Mouse (Mus musculus): Measurements from ENCODE around the gene Igfbp1. TPM values are rescaled to one million over a fixed set of nuclear protein-coding genes. Genes with fewer than 3 reads are reported as not detected.

The Igfbp1 gene
- total RNA-seq, 2 experiments from 2014 or later = not detected

DNA sequence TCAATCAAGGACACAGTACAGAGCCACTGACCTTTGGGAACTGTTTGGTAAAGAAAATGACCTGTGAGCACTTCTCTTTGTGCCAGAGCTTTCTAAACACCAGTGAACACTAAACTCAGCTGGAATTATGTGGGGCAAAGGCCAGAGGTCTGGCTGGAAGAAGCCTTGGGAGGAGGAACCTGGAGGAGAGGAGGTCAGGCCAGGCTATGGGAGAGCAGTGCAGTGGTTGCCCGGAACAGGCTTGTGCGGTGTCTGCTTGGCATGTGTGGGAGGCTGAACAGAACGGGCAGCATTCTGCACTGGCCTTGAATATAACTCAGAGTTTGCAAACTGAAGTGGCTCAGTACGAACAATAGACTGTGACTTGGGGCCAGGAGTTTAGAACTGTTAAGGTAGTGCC is 32.4 kb downstream of the Igfbp1 start:
- DNase-seq (ENCODE audit: low spot score in 2 of 2) = no peak

DNA sequence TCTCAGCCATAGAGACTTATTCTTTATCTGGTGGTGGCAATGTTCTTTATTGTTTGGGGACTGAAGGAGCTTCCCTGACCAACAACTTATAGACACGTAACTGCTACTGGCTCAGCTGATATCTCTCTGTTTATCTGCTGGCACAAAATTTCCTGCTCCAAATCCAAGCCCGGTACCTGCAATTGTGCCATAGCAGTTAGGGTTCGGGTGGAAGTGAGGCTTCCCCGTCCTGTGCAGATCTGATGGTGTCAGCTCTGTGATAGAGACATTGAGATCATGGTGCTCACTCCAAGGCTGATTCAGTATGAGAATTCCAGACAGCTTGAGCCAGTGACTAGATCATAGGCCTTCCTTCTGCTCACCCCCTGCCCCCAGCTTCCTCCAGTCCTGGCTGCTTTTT is 34.4 kb downstream of the Igfbp1 start:
- DNase-seq (ENCODE audit: low spot score in 2 of 2) = no peak

DNA sequence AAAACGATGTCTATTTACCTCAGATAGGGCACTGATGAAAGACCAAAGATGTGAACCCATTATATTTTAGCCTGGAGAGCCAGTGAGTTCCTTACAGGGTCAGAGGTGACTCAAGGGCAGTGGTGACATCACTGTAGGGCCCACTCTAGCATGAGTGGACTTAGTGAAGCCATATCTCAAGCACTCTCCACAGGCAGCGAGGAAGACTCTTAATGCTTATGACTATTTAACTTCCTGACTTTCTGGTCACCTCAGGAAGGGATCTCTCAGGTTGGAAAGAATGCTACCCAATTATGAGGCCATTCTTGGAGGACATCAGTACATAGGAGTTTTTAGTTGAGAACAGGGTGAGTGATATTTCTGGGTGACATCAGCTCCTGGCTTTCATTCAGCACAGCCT is 35.8 kb downstream of the Igfbp1 start:
- no peak for DNase-seq (ENCODE audit: low spot score in 2 of 2)

DNA sequence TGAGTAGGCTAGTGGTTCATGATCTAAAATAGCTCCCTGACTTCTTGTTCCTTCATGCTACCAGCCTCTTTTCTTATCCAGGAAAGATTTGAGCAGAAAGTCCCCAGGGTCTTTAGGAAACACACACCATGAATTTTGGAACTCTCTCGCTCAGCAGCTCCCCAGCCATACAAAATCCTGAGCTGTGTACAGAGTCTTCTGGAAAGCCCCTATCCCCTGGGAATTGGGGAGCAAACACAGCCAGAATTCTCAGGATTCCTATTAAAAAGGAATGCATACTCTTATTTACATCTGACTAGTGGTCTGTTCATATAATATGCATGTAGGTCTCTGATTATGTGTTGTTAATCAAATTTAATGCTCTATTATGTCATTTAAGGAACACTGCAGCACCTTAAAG is 36.9 kb downstream of the Igfbp1 start:
- no peak for DNase-seq (ENCODE audit: low spot score in 2 of 2)

DNA sequence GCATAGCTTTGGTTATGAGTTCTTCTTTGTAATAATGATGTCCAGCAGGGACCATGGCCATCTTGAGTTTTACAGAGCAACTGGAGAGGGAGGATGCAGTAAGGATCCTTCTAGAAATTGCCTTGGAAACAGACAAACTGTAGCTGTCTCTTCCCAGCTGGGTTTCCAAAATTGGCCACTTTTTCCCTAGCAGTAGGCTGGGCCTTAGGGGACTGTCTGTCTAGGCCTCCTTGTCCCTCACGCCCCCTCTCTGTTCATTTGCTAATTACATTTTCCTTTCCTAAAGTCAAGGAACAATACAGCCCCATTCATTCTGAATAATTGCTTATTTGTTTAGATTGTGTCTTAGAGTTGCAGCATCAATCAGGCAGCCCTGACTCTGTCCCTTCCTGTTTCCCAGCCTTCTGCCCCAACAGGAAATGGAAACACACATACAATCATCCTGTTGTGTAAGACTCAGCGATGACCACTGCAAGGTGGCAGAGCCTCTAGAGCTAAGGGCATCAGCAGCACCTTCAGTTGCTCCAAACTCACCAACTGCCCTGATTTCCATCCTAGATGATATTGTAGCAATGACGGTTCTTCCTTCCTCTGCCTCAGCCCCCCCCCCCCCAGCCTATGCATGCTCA is 37.5 kb downstream of the Igfbp1 start:
- no peak for DNase-seq (ENCODE audit: low spot score in 2 of 2)

DNA sequence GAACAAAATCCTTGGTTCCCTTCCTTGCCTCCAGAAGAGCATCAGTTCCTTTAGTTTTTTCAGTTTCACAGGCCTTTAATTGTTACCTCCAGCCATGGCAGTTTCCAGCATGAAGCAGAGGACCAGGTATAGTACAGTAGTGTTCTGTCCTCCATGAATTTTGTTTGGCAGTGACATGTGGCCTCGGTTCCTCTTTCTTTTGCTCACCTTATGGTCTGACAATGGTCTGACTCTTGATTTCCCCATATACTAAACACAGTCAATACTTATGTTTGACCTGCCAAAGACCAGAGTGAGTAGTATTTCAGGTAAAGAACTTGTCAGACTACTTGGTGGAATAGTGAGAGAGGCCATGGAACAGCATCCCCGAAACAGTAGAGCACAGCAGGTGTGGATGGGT is 39.2 kb downstream of the Igfbp1 start:
- no peak for DNase-seq (ENCODE audit: low spot score in 2 of 2)

DNA sequence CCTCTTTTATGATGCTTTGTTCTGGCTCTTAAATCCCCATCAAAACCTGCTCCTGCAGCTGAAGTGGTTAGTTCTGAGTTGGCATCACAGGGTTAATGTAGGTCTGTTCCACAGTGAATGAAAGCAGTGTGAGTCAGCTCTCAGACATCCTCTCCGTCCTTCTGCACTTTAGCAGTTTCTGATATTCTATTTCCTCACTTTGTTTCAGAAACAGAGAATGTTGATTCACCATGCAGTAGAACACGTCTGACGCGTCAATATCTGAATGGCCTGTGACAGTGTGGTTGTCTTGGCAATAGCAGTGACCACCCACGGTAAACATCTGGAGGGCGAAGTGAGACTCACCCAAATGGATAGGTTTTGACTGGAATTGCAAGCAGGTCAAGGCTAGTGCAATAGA is 40.1 kb downstream of the Igfbp1 start:
- DNase-seq (ENCODE audit: low spot score in 2 of 2) = no peak

DNA sequence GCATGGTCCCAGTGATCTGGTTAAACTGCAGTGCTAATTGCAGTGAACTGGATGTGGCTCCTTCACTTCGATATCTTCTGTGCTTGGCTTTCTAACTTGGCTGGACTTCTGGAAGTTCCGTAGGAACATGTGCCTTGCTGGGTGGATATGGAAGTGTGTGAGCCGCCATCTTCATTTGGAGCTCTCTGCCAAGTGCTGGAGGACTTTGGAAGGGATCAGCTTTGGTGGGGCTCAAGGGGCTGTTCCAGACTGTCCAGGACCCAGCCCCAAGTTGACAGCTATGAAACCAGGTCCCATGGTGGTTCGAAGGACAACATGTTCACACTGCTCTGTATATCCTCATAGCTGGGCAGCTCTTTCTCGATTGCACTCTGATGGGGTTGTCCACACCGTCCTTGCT is 41.0 kb downstream of the Igfbp1 start:
- DNase-seq (ENCODE audit: low spot score in 2 of 2) = no peak

DNA sequence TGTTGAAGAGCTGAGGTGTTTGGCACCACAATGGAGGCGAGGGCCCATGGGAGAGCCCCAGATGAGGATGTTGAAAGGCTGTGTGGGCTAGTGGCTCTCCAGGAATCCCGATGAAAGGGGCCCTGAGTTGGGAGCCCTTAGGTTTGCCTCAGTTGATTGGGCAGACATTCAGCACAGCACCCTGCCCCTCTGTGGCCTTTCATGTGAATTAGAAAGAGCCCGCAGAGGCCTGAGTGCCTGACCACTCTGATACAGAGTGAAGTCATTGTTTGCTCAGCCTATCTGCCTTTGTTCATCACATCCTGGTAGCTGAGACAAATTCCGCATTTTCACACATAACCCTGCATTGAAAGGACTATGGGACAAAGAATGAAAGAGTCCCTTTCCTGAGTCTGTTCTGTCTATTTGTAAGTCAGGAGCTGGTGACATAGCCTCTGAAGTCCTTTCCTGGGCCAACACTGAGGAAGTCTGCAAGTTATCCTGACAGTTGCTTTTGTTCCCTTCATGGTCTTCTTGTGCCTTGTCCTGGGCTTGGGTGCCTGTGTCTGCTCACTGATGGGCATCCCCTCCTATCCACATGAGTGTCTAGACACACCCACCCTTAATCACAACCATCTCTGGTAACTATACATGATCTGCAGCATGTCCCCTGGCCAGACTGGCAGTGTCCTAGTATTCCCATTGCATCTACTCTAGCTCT is 41.6 kb downstream of the Igfbp1 start:
- no peak for DNase-seq (ENCODE audit: low spot score in 2 of 2)

DNA sequence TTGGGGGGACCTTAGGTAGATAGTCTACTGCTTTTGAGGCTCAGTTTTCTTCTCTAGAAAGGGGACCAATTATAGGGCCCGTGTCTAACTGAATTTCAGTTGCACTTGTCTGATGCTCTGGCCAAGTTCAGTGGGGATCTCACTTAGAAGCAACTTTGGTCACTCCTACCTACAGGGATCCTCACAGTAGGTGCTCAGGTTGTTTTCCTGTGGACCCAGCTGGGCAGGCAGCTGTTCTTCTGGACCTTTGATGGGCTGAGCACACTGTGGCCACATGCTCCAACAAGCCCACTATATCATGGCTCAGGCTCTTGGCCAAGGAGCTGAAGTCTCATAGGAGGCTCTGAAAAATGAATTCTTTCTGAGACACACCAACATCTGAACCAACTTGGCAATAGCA is 47.2 kb downstream of the Igfbp1 start:
- no peak for DNase-seq (ENCODE audit: low spot score in 2 of 2)

DNA sequence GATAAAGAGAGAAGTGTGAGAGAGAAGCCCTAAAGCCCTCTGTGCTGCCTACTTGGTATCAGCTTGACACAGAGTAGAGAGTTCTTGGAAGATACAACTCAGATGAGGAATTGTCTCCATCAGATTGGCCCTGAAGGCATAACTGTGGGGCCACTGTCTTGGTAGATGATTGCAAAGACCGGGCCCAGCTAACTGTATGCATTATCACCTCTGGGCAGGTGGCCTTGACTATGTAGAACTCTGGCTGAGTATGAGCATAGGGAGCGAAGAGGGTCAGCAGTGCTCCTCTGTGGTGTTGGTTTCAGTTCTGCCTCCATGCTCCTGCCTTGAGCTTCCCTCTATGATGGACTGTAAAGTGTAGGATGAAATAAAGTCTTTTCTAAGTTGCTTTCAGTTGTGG is 52.8 kb downstream of the Igfbp1 start:
- no peak for DNase-seq (ENCODE audit: low spot score in 2 of 2)

DNA sequence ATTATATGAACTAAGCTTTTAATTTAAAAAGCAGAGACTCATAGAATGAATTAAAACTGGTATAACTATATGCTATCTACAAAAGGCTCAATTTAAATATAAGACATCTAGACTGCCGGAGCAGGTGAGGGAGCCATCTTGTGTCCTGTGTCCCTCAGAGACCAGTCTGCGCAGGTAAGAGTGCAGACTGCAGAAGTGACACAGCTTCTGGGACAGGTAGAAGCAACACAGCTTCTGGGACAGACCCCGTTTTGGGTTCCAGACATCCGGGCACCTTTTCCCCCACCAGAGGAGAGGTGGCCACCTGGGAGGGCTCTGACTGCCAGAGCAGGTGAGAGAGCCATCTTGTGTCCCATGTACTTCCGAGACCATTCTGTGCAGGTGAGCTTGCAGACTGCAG is 53.3 kb downstream of the Igfbp1 start:
- no peak for DNase-seq (ENCODE audit: low spot score in 2 of 2)

Other genes starting within 250 kb of the Igfbp1 start
- 100 to 1,000 TPM; 359 to 377 TPM for gene Adcy1, start 134.3 kb upstream of the Igfbp1 start, total RNA-seq (2021)
- not detected for gene Gm11985, start 9.2 kb upstream of the Igfbp1 start, total RNA-seq (2021)
- 10 to 100 TPM; 12.6 to 13.3 TPM for gene Igfbp3, start 16.1 kb downstream of the Igfbp1 start, total RNA-seq (2021)